Mouse (Mus musculus) R1 (cell line): ENCODE results near the gene Actr1a.

ENCODE experiments used
- DNase-seq: peaks from one replicate; pipeline ENCODE4 v3.0.0-alpha.2; 2018; ENCODE audit warnings: low read depth, low spot score

Actr1a gene

GRCm38 (mm10) chr19:46350168-46350932 is 45.2 kb downstream of the Actr1a start, which contains the start of gene 2310034G01Rik:
TSS of gene 2310034G01Rik (minus strand) at chr19:46350302.
- DNase-seq: no peak

- DNase-seq: peak; percentile 51
Measured at GRCm38 (mm10) chr19:46349550-46349949, 46.0 kb downstream of the Actr1a start.

GRCm38 (mm10) chr19:46348761-46349458 is 46.6 kb downstream of the Actr1a start:
- DNase-seq: peak; percentile 77

GRCm38 (mm10) chr19:46347936-46348668 is 47.4 kb downstream of the Actr1a start:
- no peak for DNase-seq

- DNase-seq: no peak
Measured at GRCm38 (mm10) chr19:46347146-46347545, 48.4 kb downstream of the Actr1a start.

GRCm38 (mm10) chr19:46344710-46345419 is 50.7 kb downstream of the Actr1a start:
- DNase-seq: peak; percentile 10

GRCm38 (mm10) chr19:46339287-46339971 is 56.1 kb downstream of the Actr1a start:
- DNase-seq: no peak

- no peak for DNase-seq
Measured at GRCm38 (mm10) chr19:46338942-46339286, 56.6 kb downstream of the Actr1a start.

GRCm38 (mm10) chr19:46338331-46338936 is 57.1 kb downstream of the Actr1a start, which contains the start of gene Cuedc2:
TSS of gene Cuedc2 (minus strand) at chr19:46338702.
- peak; percentile 97 for DNase-seq

GRCm38 (mm10) chr19:46337719-46338330 is 57.7 kb downstream of the Actr1a start:
- no peak for DNase-seq

- no peak for DNase-seq
Measured at GRCm38 (mm10) chr19:46333906-46334305, 61.6 kb downstream of the Actr1a start.

- DNase-seq: no peak
Measured at GRCm38 (mm10) chr19:46332721-46333339, 62.7 kb downstream of the Actr1a start.

GRCm38 (mm10) chr19:46331936-46332335 is 63.6 kb downstream of the Actr1a start:
- no peak for DNase-seq

- DNase-seq: no peak
Measured at GRCm38 (mm10) chr19:46331326-46331725, 64.2 kb downstream of the Actr1a start.

- no peak for DNase-seq
Measured at GRCm38 (mm10) chr19:46330696-46331095, 64.9 kb downstream of the Actr1a start.

- DNase-seq: peak; percentile 75
Measured at GRCm38 (mm10) chr19:46329951-46330350, 65.6 kb downstream of the Actr1a start.

GRCm38 (mm10) chr19:46329031-46329641 is 66.4 kb downstream of the Actr1a start:
- no peak for DNase-seq

- DNase-seq: peak; percentile 98
Measured at GRCm38 (mm10) chr19:46328081-46329030, 67.2 kb downstream of the Actr1a start, which contains the start of gene Fbxl15. TSS of gene Fbxl15 (plus strand) at chr19:46328184.
